8 mouse cellular contexts compared by ENCODE assay signal in genomic region chr1:86586992-86587391, GRCm38 (mm10). TPM values are rescaled to one million over a fixed set of nuclear protein-coding genes. Genes with fewer than 3 reads are reported as not detected.
DNase-seq lines count a peak whose midpoint lies in the region; ATAC-seq and TF ChIP-seq lines count a peak whose summit lies in the region.

No protein-coding gene starts in this region.

- peak; percentile 66 to 71 for DNase-seq in CD8-positive naive resting alpha-beta T cell, adult 2 months (ENCODE audit: low read depth in 2 of 2, low spot score in 2 of 2)
- DNase-seq in c-Kit-positive CD71-negative TER-119-negative erythroid progenitor cells, embryonic 14.5 days (ENCODE audit: low read depth) = peak; percentile 69
- peak; percentile 58 for DNase-seq in heart, postnatal 0 days (ENCODE audit: low spot score)
- DNase-seq in kidney, postnatal 4 days = peak; percentile 89 to 91
- DNase-seq in liver, postnatal 0 days = peak; percentile 85
- DNase-seq in testis, postnatal 10 days (ENCODE audit: low spot score) = peak; percentile 90

- peak; percentile 47 for ATAC-seq in forebrain, embryonic 12.5 days (ENCODE audit: low FRiP score)
- ATAC-seq in heart, postnatal 0 days (ENCODE audit: insufficient read depth, low read depth) = no peak
- no peak; the same call in 1 of the 2 replicates for ATAC-seq in liver, postnatal 0 days
- peak; percentile 25; the same call in 1 of the 2 replicates for ATAC-seq in neural tube, embryonic 14.5 days (ENCODE audit: low read depth)

- H3K27ac ChIP-seq in forebrain, embryonic 12.5 days = peak overlapping the region; percentile 31; the same call in 1 of the 2 replicates
- peak overlapping the region; percentile 47; the same call in 1 of the 2 replicates for H3K27ac ChIP-seq in heart, postnatal 0 days (ENCODE audit: low read depth)
- peak overlapping the region; percentile 39; the same call in 1 of the 2 replicates for H3K27ac ChIP-seq in liver, postnatal 0 days (ENCODE audit: low read depth)
- no peak overlapping the region; the same call in 1 of the 2 replicates for H3K27ac ChIP-seq in neural tube, embryonic 14.5 days (ENCODE audit: low read depth, low read length)

- WGBS in forebrain, embryonic 12.5 days = under 1% methylated on average over 26 of the region's 26 CpGs
- under 1% methylated on average over 26 of the region's 26 CpGs for whole genome bisulfite sequencing in heart, postnatal 0 days
- WGBS in liver, postnatal 0 days (ENCODE audit: insufficient replicate concordance) = under 1% methylated on average over 26 of the region's 26 CpGs
- under 1% methylated on average over 24 of the region's 26 CpGs for WGBS in neural tube, embryonic 14.5 days

- peak overlapping the region; percentile 86 for H3K9ac ChIP-seq in forebrain, embryonic 12.5 days
- H3K9ac ChIP-seq in heart, postnatal 0 days (replicated peaks; ENCODE audit: low read depth, low read length) = peak overlapping the region; percentile 79
- peak overlapping the region; percentile 85 for H3K9ac ChIP-seq in liver, postnatal 0 days (replicated peaks)
- peak overlapping the region; percentile 77 for H3K9ac ChIP-seq in neural tube, embryonic 14.5 days (replicated peaks; ENCODE audit: low read depth, low read length)

- no peak for TF ChIP-seq CTCF in heart, postnatal 0 days (IDR thresholded peaks at IDR 0.05; ENCODE audit: low read depth)
- no peak for TF ChIP-seq CTCF in liver, postnatal 0 days (IDR thresholded peaks at IDR 0.05; ENCODE audit: low read depth)

- peaks cover 17% of the 10 kb centered on the region for H3K4me1 ChIP-seq in forebrain, embryonic 12.5 days
- H3K4me1 ChIP-seq in heart, postnatal 0 days (ENCODE audit: control insufficient read depth, insufficient read depth) = peaks cover 12% of the 10 kb centered on the region
- peaks cover 25% of the 10 kb centered on the region for H3K4me1 ChIP-seq in liver, postnatal 0 days (ENCODE audit: insufficient read depth)
- peaks cover 4% of the 10 kb centered on the region; the same call in 1 of the 2 replicates for H3K4me1 ChIP-seq in neural tube, embryonic 14.5 days (ENCODE audit: control insufficient read depth, insufficient read depth, low read length)

- TF ChIP-seq EP300 in heart, postnatal 0 days (IDR thresholded peaks at IDR 0.05; ENCODE audit: low read depth) = no peak
- no peak for TF ChIP-seq EP300 in liver, postnatal 0 days (IDR thresholded peaks at IDR 0.05; ENCODE audit: low read depth)

- no peaks in the 10 kb centered on the region for H3K27me3 ChIP-seq in forebrain, embryonic 12.5 days
- H3K27me3 ChIP-seq in heart, postnatal 0 days (ENCODE audit: control insufficient read depth, insufficient read depth, low read length) = no peaks in the 10 kb centered on the region
- no peaks in the 10 kb centered on the region for H3K27me3 ChIP-seq in liver, postnatal 0 days (ENCODE audit: insufficient read depth, low read length)
- no peaks in the 10 kb centered on the region for H3K27me3 ChIP-seq in neural tube, embryonic 14.5 days (ENCODE audit: control insufficient read depth, insufficient read depth, low read length)

- no peaks in the 10 kb centered on the region for H3K9me3 ChIP-seq in forebrain, embryonic 12.5 days
- H3K9me3 ChIP-seq in heart, postnatal 0 days (replicated peaks; ENCODE audit: control insufficient read depth, low read length) = no peaks in the 10 kb centered on the region
- H3K9me3 ChIP-seq in liver, postnatal 0 days (ENCODE audit: low read length) = no peaks in the 10 kb centered on the region
- no peaks in the 10 kb centered on the region for H3K9me3 ChIP-seq in neural tube, embryonic 14.5 days (ENCODE audit: control insufficient read depth, low read length)

- peak overlapping the region; percentile 95 for H3K4me3 ChIP-seq in forebrain, embryonic 12.5 days (replicated peaks)
- H3K4me3 ChIP-seq in heart, postnatal 0 days (ENCODE audit: low read depth, low read length) = peak overlapping the region; percentile 79
- H3K4me3 ChIP-seq in liver, postnatal 0 days (ENCODE audit: low read depth, low read length) = peak overlapping the region; percentile 80
- H3K4me3 ChIP-seq in neural tube, embryonic 14.5 days (ENCODE audit: low read depth, low read length) = peak overlapping the region; percentile 92

- H3K36me3 ChIP-seq in forebrain, embryonic 12.5 days (replicated peaks) = peaks cover 13% of the 10 kb centered on the region
- H3K36me3 ChIP-seq in heart, postnatal 0 days (replicated peaks; ENCODE audit: control insufficient read depth, insufficient read depth, low read length) = peaks cover 18% of the 10 kb centered on the region
- peaks cover 23% of the 10 kb centered on the region for H3K36me3 ChIP-seq in liver, postnatal 0 days (replicated peaks; ENCODE audit: insufficient read depth, low read length)
- H3K36me3 ChIP-seq in neural tube, embryonic 14.5 days (ENCODE audit: control insufficient read depth, insufficient read depth, low read length) = peaks cover 5% of the 10 kb centered on the region; the same call in 1 of the 2 replicates

- H3K4me2 ChIP-seq in forebrain, embryonic 12.5 days = peak overlapping the region; percentile 74
- peak overlapping the region; percentile 92 for H3K4me2 ChIP-seq in heart, postnatal 0 days (ENCODE audit: low read depth, low read length)
- H3K4me2 ChIP-seq in liver, postnatal 0 days (ENCODE audit: low read depth, low read length) = peak overlapping the region; percentile 90
- peak overlapping the region; percentile 82 for H3K4me2 ChIP-seq in neural tube, embryonic 14.5 days (ENCODE audit: low read depth, low read length)

RNA-seq across cellular contexts. Expression of gene Cops7b, which starts 4.3 kb away (rescaled TPM):
- 59.9 and 64.6 TPM in 2 replicates for polyA plus RNA-seq in forebrain, embryonic 12.5 days (2016; fragmentation: Nextera tagmentation; extraction: Ambion mirVana)
- total RNA-seq in heart, postnatal 0 days (2014; rRNA removed; ENCODE audit: low replicate concordance) = 16.0 and 20.7 TPM in 2 replicates
- 14.0 TPM in 2 replicates for polyA plus RNA-seq in heart, postnatal 0 days (2015; fragmentation: Nextera tagmentation; extraction: Ambion mirVana)
- polyA plus RNA-seq in liver, postnatal 0 days (2015; fragmentation: Nextera tagmentation; extraction: Ambion mirVana) = 8.5 and 9.8 TPM in 2 replicates
- polyA plus RNA-seq in neural tube, embryonic 14.5 days (2014; fragmentation: Nextera tagmentation; extraction: Ambion mirVana) = 52.1 and 55.7 TPM in 2 replicates

RNA-seq across cellular contexts. Expression of gene Pde6d, which starts 4.6 kb away (rescaled TPM):
- 91.7 TPM in 2 replicates for polyA plus RNA-seq in forebrain, embryonic 12.5 days (2016; fragmentation: Nextera tagmentation; extraction: Ambion mirVana)
- 19.8 and 25.0 TPM in 2 replicates for total RNA-seq in heart, postnatal 0 days (2014; rRNA removed; ENCODE audit: low replicate concordance)
- polyA plus RNA-seq in heart, postnatal 0 days (2015; fragmentation: Nextera tagmentation; extraction: Ambion mirVana) = 50.5 and 57.4 TPM in 2 replicates
- 25.2 and 29.6 TPM in 2 replicates for polyA plus RNA-seq in liver, postnatal 0 days (2015; fragmentation: Nextera tagmentation; extraction: Ambion mirVana)
- polyA plus RNA-seq in neural tube, embryonic 14.5 days (2014; fragmentation: Nextera tagmentation; extraction: Ambion mirVana) = 92.9 and 97.4 TPM in 2 replicates

Comparison
In these comparisons a context has a peak if more than half of its experiments do, and no peak if none do; other contexts are left out.
1. ATAC-seq: peak in forebrain, embryonic 12.5 days (single experiment) and neural tube, embryonic 14.5 days (single experiment); none in heart, postnatal 0 days (single experiment) and liver, postnatal 0 days (single experiment).
2. Peak in every context shown above with its lines, with median percentiles within 50 percentile points of each other: DNase-seq, H3K4me2 ChIP-seq, H3K4me3 ChIP-seq and H3K9ac ChIP-seq.